In the genomic region with DNA sequence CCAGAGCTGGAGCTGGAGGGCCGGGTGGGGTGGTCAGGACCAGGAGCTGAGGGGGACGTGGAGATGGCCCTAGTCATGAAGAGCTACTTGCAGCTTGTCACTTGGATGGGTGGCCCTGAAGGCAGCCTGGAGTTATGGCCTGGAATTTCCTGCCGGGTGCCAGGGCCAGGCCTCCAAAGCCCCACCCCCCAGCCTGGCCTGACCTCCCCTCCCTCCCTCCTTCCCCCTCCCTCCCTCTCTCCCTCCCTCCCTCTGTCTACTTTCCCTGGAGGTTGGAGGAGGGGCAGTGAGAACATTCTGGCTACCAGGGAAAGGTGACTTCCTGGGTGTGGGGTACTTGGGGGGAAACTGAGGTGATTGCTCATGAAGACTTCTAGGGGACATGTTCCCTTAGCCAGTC, we compare ENCODE assay signal across 9 mouse cellular contexts. TPM values are rescaled to one million over a fixed set of nuclear protein-coding genes. Genes with fewer than 3 reads are reported as not detected.
DNase-seq lines count a peak whose midpoint lies in the region; ATAC-seq and TF ChIP-seq lines count a peak whose summit lies in the region.
"Had no signal": no experiment of that assay in that cellular context is flagged by ENCODE, and none has a peak within 500 bp of the region (broad histone marks: within the 10 kb centered on the region; RNA-seq: fewer than 3 reads in every experiment).

No protein-coding gene starts in this region.

- no peak for TF ChIP-seq CTCF in left cerebral cortex, adult 2 months (IDR thresholded peaks at IDR 0.05)

- WGBS in limb, embryonic 11.5 days: 2% methylated on average over 3 of the region's 3 CpGs
- 7% methylated on average over 3 of the region's 3 CpGs for WGBS in midbrain, embryonic 15.5 days

- intact Hi-C loops in left cerebral cortex, adult 2 months (cut with DNase I): no loop called here
- intact Hi-C loops in left cerebral cortex, postnatal 36 days (cut with DNase I): no loop called here
- intact Hi-C loops in heart, postnatal 10 days (cut with DNase I): no loop called here

- DNase-seq in left cerebral cortex, adult 2 months (ENCODE audit: extremely low spot score in 1 of 2, low spot score in 2 of 2): no peak
- no peak for DNase-seq in left cerebral cortex, postnatal 36 days (ENCODE audit: low spot score in 2 of 2)
- peak; percentile 65 for DNase-seq in embryo, embryonic 9.5 days (ENCODE audit: extremely low spot score)
- DNase-seq in heart, postnatal 10 days: peak; percentile 65 to 70
- peak; percentile 46 for DNase-seq in limb, embryonic 11.5 days (ENCODE audit: low spot score)
- no peak for DNase-seq in layer of hippocampus, adult 9-10 months (ENCODE audit: low spot score)

- H3K27ac ChIP-seq in left cerebral cortex, adult 2 months: peak overlapping the region; percentile 63; the same call in 1 of the 2 replicates
- 0 out of 2 replicates have a peak overlapping the region, but pooled peaks have one; percentile 36 for H3K27ac ChIP-seq in limb, embryonic 11.5 days (replicated peaks; ENCODE audit: low read depth, low read length)
- H3K27ac ChIP-seq in midbrain, embryonic 15.5 days: 0 out of 2 replicates have a peak overlapping the region, but pooled peaks have one; percentile 76

- peak overlapping the region; percentile 98 for H3K4me3 ChIP-seq in left cerebral cortex, adult 2 months
- H3K4me3 ChIP-seq in limb, embryonic 11.5 days (ENCODE audit: low read depth, low read length): peak overlapping the region; percentile 18; the same call in 1 of the 2 replicates
- peak overlapping the region; percentile 84 for H3K4me3 ChIP-seq in midbrain, embryonic 15.5 days

- no peaks in the 10 kb centered on the region for H3K36me3 ChIP-seq in limb, embryonic 11.5 days (ENCODE audit: control insufficient read depth, insufficient read depth, low read length)
- no peaks in the 10 kb centered on the region for H3K36me3 ChIP-seq in midbrain, embryonic 15.5 days (replicated peaks)

- no peaks in the 10 kb centered on the region for H3K27me3 ChIP-seq in limb, embryonic 11.5 days (ENCODE audit: control insufficient read depth, insufficient read depth, low read length)
- H3K27me3 ChIP-seq in midbrain, embryonic 15.5 days (replicated peaks): no peaks in the 10 kb centered on the region

- no peak for ATAC-seq in limb, embryonic 11.5 days (ENCODE audit: insufficient number of reproducible peaks, low FRiP score, low TSS enrichment, low read depth)
- no peak for ATAC-seq in midbrain, embryonic 15.5 days (replicated peaks)
- no peak for ATAC-seq in erythroblast, adult 5-6 weeks (replicated peaks; ENCODE audit: low FRiP score, poor library complexity, severe bottlenecking)

- peaks cover 78% of the 10 kb centered on the region for H3K4me1 ChIP-seq in limb, embryonic 11.5 days (ENCODE audit: control insufficient read depth, insufficient read depth, low read length)
- H3K4me1 ChIP-seq in midbrain, embryonic 15.5 days: peaks cover 85% of the 10 kb centered on the region

- no peak overlapping the region for H3K9ac ChIP-seq in limb, embryonic 11.5 days (ENCODE audit: low read length)
- peak overlapping the region; percentile 97 for H3K9ac ChIP-seq in midbrain, embryonic 15.5 days

- no peaks in the 10 kb centered on the region for H3K9me3 ChIP-seq in limb, embryonic 11.5 days (ENCODE audit: control insufficient read depth, low read length)
- no peaks in the 10 kb centered on the region for H3K9me3 ChIP-seq in midbrain, embryonic 15.5 days

- peak overlapping the region; percentile 81 for H3K4me2 ChIP-seq in limb, embryonic 11.5 days (ENCODE audit: low read depth, severe bottlenecking)
- H3K4me2 ChIP-seq in midbrain, embryonic 15.5 days: peak overlapping the region; percentile 93

RNA-seq across cellular contexts. Expression of gene Bcl9l, which starts 3.7 kb away (rescaled TPM):
- 10 to 100 TPM; 58.6 to 63.4 TPM for total RNA-seq in left cerebral cortex, adult 2 months (2021)
- total RNA-seq in left cerebral cortex, postnatal 36 days (2021): 10 to 100 TPM; 58.1 to 70.0 TPM
- 10 to 100 TPM; 66.8 to 73.0 TPM for total RNA-seq in heart, postnatal 10 days (2021)
- 11.6 and 12.3 TPM in 2 replicates for polyA plus RNA-seq in limb, embryonic 11.5 days (2014; fragmentation: Nextera tagmentation; extraction: Ambion mirVana)
- polyA plus RNA-seq in midbrain, embryonic 15.5 days (2015; fragmentation: Nextera tagmentation; extraction: Ambion mirVana): 12.5 and 13.0 TPM in 2 replicates
- total RNA-seq in erythroblast, adult 5-6 weeks (2015; ENCODE audit: low replicate concordance): 0.77 and 0.84 TPM in 2 replicates
- 0.42 and 2.8 TPM in 2 replicates for total RNA-seq in erythroblast, adult 5-6 weeks (2017; ENCODE audit: low replicate concordance)

RNA-seq across cellular contexts. Expression of gene Upk2, which starts 31.6 kb away (rescaled TPM):
- total RNA-seq in left cerebral cortex, adult 2 months (2021): not detected
- not detected for total RNA-seq in left cerebral cortex, postnatal 36 days (2021)
- total RNA-seq in heart, postnatal 10 days (2021): not detected
- polyA plus RNA-seq in limb, embryonic 11.5 days (2014; fragmentation: Nextera tagmentation; extraction: Ambion mirVana): 0.59 and 0.99 TPM in 2 replicates
- not detected in 2 replicates for polyA plus RNA-seq in midbrain, embryonic 15.5 days (2015; fragmentation: Nextera tagmentation; extraction: Ambion mirVana)
- total RNA-seq in erythroblast, adult 5-6 weeks (2015; ENCODE audit: low replicate concordance): not detected in 2 replicates
- total RNA-seq in erythroblast, adult 5-6 weeks (2017; ENCODE audit: low replicate concordance): not detected in 2 replicates
- total RNA-seq: MEL had no signal

RNA-seq across cellular contexts. Expression of gene Foxr1, which starts 45.4 kb away (rescaled TPM):
- total RNA-seq in left cerebral cortex, adult 2 months (2021): not detected
- not detected for total RNA-seq in left cerebral cortex, postnatal 36 days (2021)
- total RNA-seq in heart, postnatal 10 days (2021): not detected
- not detected in 2 replicates for polyA plus RNA-seq in limb, embryonic 11.5 days (2014; fragmentation: Nextera tagmentation; extraction: Ambion mirVana)
- polyA plus RNA-seq in midbrain, embryonic 15.5 days (2015; fragmentation: Nextera tagmentation; extraction: Ambion mirVana): not detected in 2 replicates
- total RNA-seq in erythroblast, adult 5-6 weeks (2015; ENCODE audit: low replicate concordance): not detected in 2 replicates
- not detected in 2 replicates for total RNA-seq in erythroblast, adult 5-6 weeks (2017; ENCODE audit: low replicate concordance)

Comparison
In these comparisons a context has a peak if more than half of its experiments do, and no peak if none do; other contexts are left out.
1. DNase-seq: peak in embryo, embryonic 9.5 days (single experiment), heart, postnatal 10 days (2 of 2) and limb, embryonic 11.5 days (single experiment); none in left cerebral cortex, adult 2 months (0 of 2), left cerebral cortex, postnatal 36 days (0 of 2) and layer of hippocampus, adult 9-10 months (single experiment).
2. H3K4me3 ChIP-seq: peak in every context shown above with its lines; median percentile 98 in left cerebral cortex, adult 2 months; 84 in midbrain, embryonic 15.5 days; 18 in limb, embryonic 11.5 days.
3. RNA of gene Bcl9l, which starts 3.7 kb away (total RNA-seq): 66.8 to 73.0 TPM in heart, postnatal 10 days, 58.1 to 70.0 TPM in left cerebral cortex, postnatal 36 days and 58.6 to 63.4 TPM in left cerebral cortex, adult 2 months; 0.42 to 2.8 TPM in erythroblast, adult 5-6 weeks; every median in the first group is over 10 times any median in the second.
4. Peak in every context shown above with its lines, with median percentiles within 50 percentile points of each other: H3K27ac ChIP-seq.